Mouse (Mus musculus): ENCODE results near the gene Rgs3. TPM values are rescaled to one million over a fixed set of nuclear protein-coding genes. Genes with fewer than 3 reads are reported as not detected.

Gene Rgs3
- polyA plus RNA-seq, 1 experiment: 49.5 TPM

GRCm38 (mm10) chr4:62742885-62743760 lies 183.5 kb downstream of the Rgs3 start:
- peak overlapping the region; percentile 33 for H3K27ac ChIP-seq (replicated peaks; ENCODE audit: low read depth, low read length)
- H3K4me3 ChIP-seq (ENCODE audit: insufficient read depth, low read depth, low read length): no peak overlapping the region
- H3K4me1 ChIP-seq (ENCODE audit: control insufficient read depth, insufficient read depth, insufficient read length, low read length): peaks cover 40% of the 10 kb centered on the region

- Histone ChIP-seq H3K4me1 (ENCODE audit: control insufficient read depth, insufficient read depth, insufficient read length, low read length) (peaks cover 31% of the 10 kb centered on the region), H3K27ac (replicated peaks; ENCODE audit: low read depth, low read length) (peak overlapping the region; percentile 41), H3K4me3 (ENCODE audit: insufficient read depth, low read depth, low read length) (no peak overlapping the region)
Observed at GRCm38 (mm10) chr4:62744534-62744956, 184.9 kb downstream of the Rgs3 start.

- Histone ChIP-seq H3K27ac (replicated peaks; ENCODE audit: low read depth, low read length) (no peak overlapping the region), H3K4me3 (ENCODE audit: insufficient read depth, low read depth, low read length) (no peak overlapping the region), H3K4me1 (ENCODE audit: control insufficient read depth, insufficient read depth, insufficient read length, low read length) (peaks cover 31% of the 10 kb centered on the region)
Observed at GRCm38 (mm10) chr4:62744985-62745638, 185.5 kb downstream of the Rgs3 start.

Other genes starting within 250 kb of the Rgs3 start
- 13.0 and 13.5 TPM in 2 replicates for gene Fkbp15, start 199.3 kb upstream of the Rgs3 start, polyA plus RNA-seq (2012; ENCODE audit: insufficient read depth, insufficient read length, missing spikeins)
- gene Slc31a1, start 199.1 kb upstream of the Rgs3 start, polyA plus RNA-seq (2012; ENCODE audit: insufficient read depth, insufficient read length, missing spikeins): 18.6 and 21.6 TPM in 2 replicates
- 52.5 and 76.2 TPM in 2 replicates for gene Cdc26, start 151.2 kb upstream of the Rgs3 start, polyA plus RNA-seq (2012; ENCODE audit: insufficient read depth, insufficient read length, missing spikeins)
- gene Prpf4, start 151.1 kb upstream of the Rgs3 start, polyA plus RNA-seq (2012; ENCODE audit: insufficient read depth, insufficient read length, missing spikeins): 5.1 and 5.4 TPM in 2 replicates
- not detected in 2 replicates for gene Rnf183, start 124.6 kb upstream of the Rgs3 start, polyA plus RNA-seq (2012; ENCODE audit: insufficient read depth, insufficient read length, missing spikeins)
- not detected in 2 replicates for gene Wdr31, start 89.0 kb upstream of the Rgs3 start, polyA plus RNA-seq (2012; ENCODE audit: insufficient read depth, insufficient read length, missing spikeins)
- not detected in 2 replicates for gene Bspry, start 79.8 kb upstream of the Rgs3 start, polyA plus RNA-seq (2012; ENCODE audit: insufficient read depth, insufficient read length, missing spikeins)
- 9.1 and 14.9 TPM in 2 replicates for gene Hdhd3, start 56.4 kb upstream of the Rgs3 start, polyA plus RNA-seq (2012; ENCODE audit: insufficient read depth, insufficient read length, missing spikeins)
- gene Alad, start 39.9 kb upstream of the Rgs3 start, polyA plus RNA-seq (2012; ENCODE audit: insufficient read depth, insufficient read length, missing spikeins): 73.2 and 87.7 TPM in 2 replicates
- gene Pole3, start 34.8 kb upstream of the Rgs3 start, polyA plus RNA-seq (2012; ENCODE audit: insufficient read depth, insufficient read length, missing spikeins): 41.9 and 44.2 TPM in 2 replicates
- gene 4933430I17Rik, start 34.5 kb upstream of the Rgs3 start, polyA plus RNA-seq (2012; ENCODE audit: insufficient read depth, insufficient read length, missing spikeins): not detected in 2 replicates

Measured in brown adipose tissue, adult 24 weeks (tissue).